Mouse (Mus musculus): Measurements from ENCODE around the gene Akap7. TPM values are rescaled to one million over a fixed set of nuclear protein-coding genes. Genes with fewer than 3 reads are reported as not detected.

Akap7 gene
- polyA plus RNA-seq, 1 experiment from 2014 or later, result 45.6 TPM

DNA sequence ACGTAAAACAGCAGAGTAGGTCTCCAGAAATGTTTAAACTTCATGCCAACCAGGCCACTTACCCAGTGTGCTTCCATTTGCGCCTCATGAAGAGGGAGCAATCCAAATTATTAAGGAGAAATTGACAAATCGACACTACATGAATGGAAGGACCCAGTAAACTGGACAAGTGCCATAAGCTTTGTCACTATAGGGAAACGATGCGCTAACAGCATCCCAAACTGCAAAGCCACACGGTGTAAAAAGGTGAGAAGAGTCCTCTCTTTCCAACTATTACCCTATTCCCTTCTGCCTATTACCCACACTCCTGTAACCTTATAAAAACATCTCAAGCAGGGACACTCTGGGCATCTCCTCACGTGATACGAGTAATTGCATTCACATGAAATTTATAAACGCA lies 11.8 kb downstream of the Akap7 start:
- H3K36me3 ChIP-seq, result no peaks in the 10 kb centered on the region
- no peaks in the 10 kb centered on the region for H3K27me3 ChIP-seq (replicated peaks)
- H3K4me2 ChIP-seq (replicated peaks), result no peak overlapping the region
- no peaks in the 10 kb centered on the region for H3K9me3 ChIP-seq
- no peak overlapping the region for H3K4me3 ChIP-seq (replicated peaks)
- no peak overlapping the region for H3K27ac ChIP-seq
- H3K4me1 ChIP-seq (replicated peaks), result peaks cover 8% of the 10 kb centered on the region; the same call in 1 of the 2 replicates
- WGBS, result 79% methylated on average over 9 of the region's 9 CpGs
- no peak for ATAC-seq
- H3K9ac ChIP-seq, result no peak overlapping the region

DNA sequence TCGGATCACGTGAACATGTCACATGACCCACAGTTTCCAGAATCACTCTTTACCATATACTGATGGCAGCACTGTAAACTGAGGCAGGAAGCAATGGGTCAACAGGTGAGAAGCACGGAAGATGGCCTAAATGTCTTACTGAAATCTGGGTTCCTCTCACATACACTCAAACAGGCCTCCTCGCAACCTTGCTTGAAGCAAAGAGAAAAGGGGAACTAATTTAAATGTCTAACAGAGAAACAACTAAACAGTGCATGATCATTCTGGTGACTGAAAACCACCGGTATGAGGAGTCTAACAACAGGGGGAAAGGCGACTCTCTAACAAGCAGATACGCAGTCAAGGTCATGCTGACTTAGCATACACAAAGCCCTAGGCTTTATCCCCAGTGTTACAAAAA lies 12.7 kb downstream of the Akap7 start:
- no peaks in the 10 kb centered on the region for H3K36me3 ChIP-seq
- no peak overlapping the region for H3K27ac ChIP-seq
- no peak for ATAC-seq
- H3K4me2 ChIP-seq (replicated peaks), result no peak overlapping the region
- H3K27me3 ChIP-seq (replicated peaks), result no peaks in the 10 kb centered on the region
- H3K9ac ChIP-seq, result no peak overlapping the region
- 82% methylated on average over 7 of the region's 7 CpGs for WGBS
- peaks cover 8% of the 10 kb centered on the region; the same call in 1 of the 2 replicates for H3K4me1 ChIP-seq (replicated peaks)
- H3K4me3 ChIP-seq (replicated peaks), result no peak overlapping the region
- no peaks in the 10 kb centered on the region for H3K9me3 ChIP-seq

DNA sequence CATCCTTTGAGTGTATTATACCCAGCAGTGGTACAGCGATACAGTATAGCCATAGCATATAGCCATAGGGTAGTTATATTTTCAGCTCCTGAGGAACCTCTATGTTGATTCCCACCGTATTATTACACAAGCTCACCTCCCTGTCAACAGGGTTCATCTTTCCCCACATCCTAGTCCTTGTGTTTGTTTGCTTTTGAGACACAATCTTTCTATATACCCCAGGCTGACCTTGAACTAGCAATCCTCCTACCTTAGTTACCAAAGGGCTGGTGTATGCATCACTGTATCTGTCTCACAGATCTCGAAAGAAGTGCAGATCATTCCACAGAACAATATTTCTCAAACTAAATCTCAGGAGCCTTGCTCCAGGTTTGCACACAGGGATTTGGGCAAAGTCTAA lies 13.9 kb downstream of the Akap7 start:
- WGBS, result 87% methylated on average over 3 of the region's 3 CpGs
- Histone ChIP-seq H3K4me3 (replicated peaks) (no peak overlapping the region), H3K4me1 (replicated peaks) (peaks cover 8% of the 10 kb centered on the region; the same call in 1 of the 2 replicates), H3K27me3 (replicated peaks) (no peaks in the 10 kb centered on the region), H3K4me2 (replicated peaks) (no peak overlapping the region), H3K36me3 (no peaks in the 10 kb centered on the region), H3K9me3 (no peaks in the 10 kb centered on the region), H3K9ac (no peak overlapping the region), H3K27ac (no peak overlapping the region; the same call in 1 of the 2 replicates)
- ATAC-seq, result no peak

DNA sequence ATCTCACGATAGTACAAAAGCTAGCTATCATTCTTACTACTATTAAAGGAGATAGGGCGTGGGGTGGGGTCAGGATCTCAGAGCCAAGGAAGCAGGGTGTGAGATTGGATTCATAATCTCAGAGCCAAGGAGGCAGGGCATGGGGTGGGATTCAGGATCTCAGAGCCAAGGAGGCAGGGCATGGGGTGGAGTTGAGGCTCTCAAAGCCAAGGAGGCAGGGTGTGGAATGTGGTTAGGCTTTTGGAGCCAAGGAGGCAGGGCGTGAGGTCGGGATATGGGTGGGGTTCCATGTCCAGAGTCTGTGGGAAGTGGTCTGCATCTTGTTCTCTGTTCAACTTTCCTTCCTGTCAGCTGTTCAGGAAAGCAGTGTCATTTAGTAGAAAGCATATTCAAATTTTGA lies 16.6 kb downstream of the Akap7 start:
- H3K36me3 ChIP-seq, result no peaks in the 10 kb centered on the region
- H3K9me3 ChIP-seq, result no peaks in the 10 kb centered on the region
- 68% methylated on average over 4 of the region's 4 CpGs for WGBS
- H3K27me3 ChIP-seq (replicated peaks), result no peaks in the 10 kb centered on the region
- no peak overlapping the region for H3K27ac ChIP-seq
- H3K4me3 ChIP-seq (replicated peaks), result no peak overlapping the region
- no peak overlapping the region for H3K9ac ChIP-seq
- no peak for ATAC-seq
- H3K4me1 ChIP-seq (replicated peaks), result no peaks in the 10 kb centered on the region
- no peak overlapping the region for H3K4me2 ChIP-seq (replicated peaks)

DNA sequence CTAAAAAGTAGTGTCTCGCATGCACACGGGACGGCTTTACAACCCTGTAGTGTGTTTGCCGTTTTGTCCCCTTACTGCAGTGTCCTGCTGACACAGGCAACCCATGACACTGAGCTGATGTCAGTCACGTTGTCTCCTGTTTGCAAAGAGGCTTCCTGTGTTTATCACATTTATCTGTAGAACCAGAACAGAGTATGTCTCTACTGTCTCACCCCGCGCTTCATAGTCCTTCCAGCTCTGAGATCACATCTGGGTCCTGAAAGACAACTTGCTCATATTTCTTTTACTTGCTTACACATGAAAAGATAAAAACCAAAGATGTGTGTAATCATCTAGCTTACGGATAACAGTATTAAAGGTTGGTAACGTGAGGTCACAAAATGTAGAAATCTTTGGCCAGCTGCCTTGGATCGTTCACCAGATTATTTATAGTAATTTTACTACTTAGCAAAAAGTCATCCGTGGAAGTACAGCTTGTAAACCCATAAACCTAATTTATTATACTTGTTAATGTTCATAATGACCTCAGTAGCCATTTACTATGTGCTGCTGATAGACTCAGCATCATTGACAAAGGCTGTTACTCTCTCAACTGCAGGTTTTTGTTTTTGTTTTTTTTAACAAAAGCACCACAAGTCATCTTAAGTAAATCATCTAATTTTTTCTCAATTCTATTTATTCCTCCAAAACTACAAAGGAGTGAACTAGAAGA lies 22.4 kb downstream of the Akap7 start:
- no peak for ATAC-seq
- 62% methylated on average over 11 of the region's 11 CpGs for WGBS
- H3K36me3 ChIP-seq, result no peaks in the 10 kb centered on the region
- no peak overlapping the region for H3K27ac ChIP-seq
- no peak overlapping the region for H3K4me3 ChIP-seq (replicated peaks)
- no peak overlapping the region for H3K4me2 ChIP-seq (replicated peaks)
- no peaks in the 10 kb centered on the region for H3K27me3 ChIP-seq (replicated peaks)
- H3K9me3 ChIP-seq, result no peaks in the 10 kb centered on the region
- no peaks in the 10 kb centered on the region for H3K4me1 ChIP-seq (replicated peaks)
- no peak overlapping the region for H3K9ac ChIP-seq

DNA sequence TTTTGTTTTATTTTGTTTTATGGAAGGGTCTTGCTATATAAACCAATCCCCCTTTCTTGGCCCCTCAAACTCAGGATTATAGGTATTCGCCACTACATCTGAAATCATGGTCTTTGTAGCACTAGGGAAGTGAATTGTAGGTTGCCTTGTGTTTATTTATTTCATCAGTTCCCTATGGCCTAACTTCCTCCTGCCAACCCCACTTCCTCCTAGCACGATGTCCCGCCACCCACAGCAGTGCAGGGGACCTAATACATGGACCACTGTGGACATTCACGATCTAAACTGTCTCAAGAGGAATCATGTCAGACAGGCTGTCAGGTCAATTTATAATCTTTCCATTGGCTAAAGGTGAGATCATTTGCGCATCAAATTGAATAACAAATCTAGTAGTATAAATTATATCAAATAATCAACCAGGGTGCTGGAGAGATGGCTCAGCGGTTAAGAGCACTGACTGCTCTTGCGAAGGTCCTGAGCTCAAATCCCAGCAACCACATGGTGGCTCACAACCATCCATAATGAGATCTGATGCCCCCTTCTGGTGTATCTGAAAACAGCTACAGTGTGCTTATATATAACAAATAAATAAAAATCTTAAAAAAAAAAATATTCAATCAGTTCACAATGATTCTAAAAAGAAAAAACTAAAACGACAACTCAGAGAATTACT lies 23.1 kb downstream of the Akap7 start:
- no peak overlapping the region for H3K27ac ChIP-seq
- 87% methylated on average over 8 of the region's 8 CpGs for WGBS
- no peak for ATAC-seq

DNA sequence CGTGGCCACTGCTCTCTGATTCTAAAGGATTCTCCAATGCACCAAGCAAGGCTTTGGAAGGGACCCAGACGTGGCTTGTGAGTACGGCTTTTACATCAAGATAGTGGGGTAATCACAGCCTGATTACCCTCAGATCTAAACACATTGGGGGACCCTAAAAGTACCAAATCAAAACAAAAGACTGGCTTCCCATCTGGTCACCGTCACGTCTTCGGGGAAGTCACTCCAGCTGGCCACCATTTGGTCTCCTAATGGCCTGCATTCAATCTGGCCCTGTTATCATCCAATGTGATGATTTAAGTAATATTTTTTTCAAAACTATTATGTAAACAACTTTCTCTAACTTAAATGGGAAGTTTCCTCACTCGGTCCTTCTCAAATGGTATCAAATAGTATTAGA lies 24.3 kb downstream of the Akap7 start:
- Histone ChIP-seq H3K27ac (no peak overlapping the region), H3K4me2 (replicated peaks) (no peak overlapping the region), H3K4me1 (replicated peaks) (no peaks in the 10 kb centered on the region), H3K36me3 (no peaks in the 10 kb centered on the region), H3K9me3 (no peaks in the 10 kb centered on the region), H3K9ac (no peak overlapping the region), H3K4me3 (replicated peaks) (no peak overlapping the region), H3K27me3 (replicated peaks) (no peaks in the 10 kb centered on the region)
- 57% methylated on average over 7 of the region's 7 CpGs for WGBS
- no peak for ATAC-seq

More for the DNA sequence above, 23.1 kb downstream of the Akap7 start:
- no peaks in the 10 kb centered on the region for H3K36me3 ChIP-seq
- no peaks in the 10 kb centered on the region for H3K4me1 ChIP-seq (replicated peaks)
- H3K4me3 ChIP-seq (replicated peaks), result no peak overlapping the region
- H3K4me2 ChIP-seq (replicated peaks), result no peak overlapping the region
- H3K9ac ChIP-seq, result no peak overlapping the region
- no peaks in the 10 kb centered on the region for H3K9me3 ChIP-seq
- H3K27me3 ChIP-seq (replicated peaks), result no peaks in the 10 kb centered on the region

DNA sequence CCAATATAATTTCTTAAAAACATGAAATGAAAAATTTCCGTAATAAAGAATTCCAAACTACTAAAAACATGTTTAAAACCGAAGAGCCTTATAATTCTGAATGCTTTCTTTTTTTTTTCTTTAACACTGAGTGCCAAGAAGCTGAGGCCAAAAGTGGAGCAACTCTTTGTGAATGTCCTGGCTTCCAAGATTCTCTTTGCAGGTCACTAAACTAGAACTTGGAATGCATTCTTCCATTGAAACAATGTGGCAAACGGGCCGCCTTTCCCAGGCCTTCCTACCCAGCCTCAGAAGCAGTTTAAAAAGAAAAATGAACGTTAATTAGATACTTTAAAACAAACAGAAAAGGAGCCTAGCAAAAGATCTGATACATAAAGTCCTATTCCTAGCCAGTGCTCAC lies 27.5 kb downstream of the Akap7 start:
- 73% methylated on average over 5 of the region's 5 CpGs for WGBS
- H3K9me3 ChIP-seq, result no peaks in the 10 kb centered on the region
- H3K36me3 ChIP-seq, result no peaks in the 10 kb centered on the region
- no peak overlapping the region for H3K4me3 ChIP-seq (replicated peaks)
- H3K9ac ChIP-seq, result no peak overlapping the region
- ATAC-seq, result no peak
- H3K27me3 ChIP-seq (replicated peaks), result no peaks in the 10 kb centered on the region
- H3K4me1 ChIP-seq (replicated peaks), result no peaks in the 10 kb centered on the region
- H3K4me2 ChIP-seq (replicated peaks), result no peak overlapping the region
- H3K27ac ChIP-seq, result no peak overlapping the region

DNA sequence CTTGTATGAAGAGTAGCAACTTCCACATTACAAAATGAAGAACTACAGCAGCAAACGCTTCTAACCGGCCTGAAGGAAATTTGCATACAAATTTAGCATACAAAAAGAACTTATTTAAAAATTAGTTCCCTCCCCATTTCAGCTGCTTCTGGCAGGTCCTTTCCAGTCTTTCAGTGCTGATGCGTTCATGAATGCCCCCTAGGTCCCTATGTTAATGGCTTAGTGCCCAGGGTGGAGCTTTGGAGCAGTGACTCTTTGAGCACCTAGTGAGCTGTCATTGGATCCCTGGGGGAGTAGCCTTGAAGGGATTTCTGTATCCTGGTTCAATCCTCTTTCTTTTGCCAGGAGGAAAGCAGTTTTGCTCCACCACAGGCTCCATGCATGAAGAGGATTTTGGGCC lies 28.3 kb downstream of the Akap7 start:
- 70% methylated on average over 3 of the region's 3 CpGs for WGBS
- no peak overlapping the region for H3K4me3 ChIP-seq (replicated peaks)
- no peak overlapping the region for H3K9ac ChIP-seq
- H3K36me3 ChIP-seq, result no peaks in the 10 kb centered on the region
- no peaks in the 10 kb centered on the region for H3K9me3 ChIP-seq
- H3K27ac ChIP-seq, result no peak overlapping the region
- no peaks in the 10 kb centered on the region for H3K27me3 ChIP-seq (replicated peaks)
- no peak for ATAC-seq
- no peak overlapping the region for H3K4me2 ChIP-seq (replicated peaks)
- no peaks in the 10 kb centered on the region for H3K4me1 ChIP-seq (replicated peaks)

DNA sequence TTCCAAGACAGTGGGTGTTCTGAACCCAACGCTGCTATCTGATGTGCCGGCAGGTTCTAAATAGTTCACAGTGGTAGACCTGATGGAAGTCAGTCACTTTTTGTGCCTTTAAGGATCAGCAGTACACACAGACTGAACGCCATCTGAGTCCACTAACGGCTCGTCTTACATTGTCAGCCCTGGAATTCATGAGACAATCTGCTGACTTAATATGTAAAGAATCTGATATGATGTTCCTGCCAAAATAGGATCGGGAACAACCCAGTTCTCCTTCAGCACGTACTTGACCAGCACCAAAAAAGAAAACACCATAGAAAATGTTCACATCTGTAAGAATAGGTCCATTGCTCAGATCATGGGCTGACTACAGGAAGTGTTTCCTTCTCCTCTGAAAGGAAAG lies 32.2 kb downstream of the Akap7 start:
- H3K4me3 ChIP-seq (replicated peaks), result no peak overlapping the region
- no peak overlapping the region for H3K27ac ChIP-seq
- H3K9me3 ChIP-seq, result no peaks in the 10 kb centered on the region
- no peaks in the 10 kb centered on the region for H3K27me3 ChIP-seq (replicated peaks)
- H3K36me3 ChIP-seq, result no peaks in the 10 kb centered on the region
- H3K9ac ChIP-seq, result no peak overlapping the region
- ATAC-seq, result no peak
- no peak overlapping the region for H3K4me2 ChIP-seq (replicated peaks)
- no peaks in the 10 kb centered on the region for H3K4me1 ChIP-seq (replicated peaks)
- WGBS, result 71% methylated on average over 7 of the region's 7 CpGs

DNA sequence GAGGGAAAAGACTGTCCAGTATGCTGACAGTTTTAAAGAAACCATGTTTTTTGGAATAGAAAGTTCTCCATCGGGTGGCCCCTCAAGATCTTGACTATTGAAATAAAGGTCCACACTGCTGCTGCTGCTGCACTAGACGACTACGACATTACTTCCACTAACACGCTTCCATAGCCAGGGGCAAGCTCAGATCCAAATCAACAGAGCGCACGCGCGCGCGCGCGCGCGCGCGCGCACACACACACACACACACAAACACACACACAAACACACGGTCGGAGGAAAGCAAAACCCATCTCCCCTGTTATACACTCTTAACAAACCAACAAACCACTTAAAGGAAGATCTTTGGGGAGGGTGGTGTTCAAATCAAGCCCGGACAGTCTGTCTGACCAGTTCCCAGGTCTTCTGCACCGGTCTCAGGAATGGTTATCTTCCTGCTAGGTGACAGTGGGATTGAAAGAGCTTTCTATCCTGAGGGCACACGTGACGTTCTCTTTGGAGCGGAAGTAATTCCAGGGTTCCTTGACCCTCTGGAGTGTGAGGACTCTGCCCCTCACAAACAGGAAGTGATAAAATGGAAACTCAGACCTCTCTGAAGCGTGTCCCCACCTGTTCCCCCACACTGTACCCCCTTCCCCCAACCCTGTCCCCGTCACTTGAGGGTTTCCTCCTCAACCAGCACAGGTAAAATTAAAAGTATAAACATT lies 32.9 kb downstream of the Akap7 start:
- Histone ChIP-seq H3K4me2 (replicated peaks) (no peak overlapping the region), H3K4me1 (replicated peaks) (no peaks in the 10 kb centered on the region), H3K9ac (no peak overlapping the region), H3K27me3 (replicated peaks) (no peaks in the 10 kb centered on the region), H3K27ac (no peak overlapping the region), H3K4me3 (replicated peaks) (no peak overlapping the region), H3K36me3 (no peaks in the 10 kb centered on the region), H3K9me3 (no peaks in the 10 kb centered on the region)
- no peak for ATAC-seq
- WGBS, result 88% methylated on average over 26 of the region's 26 CpGs

DNA sequence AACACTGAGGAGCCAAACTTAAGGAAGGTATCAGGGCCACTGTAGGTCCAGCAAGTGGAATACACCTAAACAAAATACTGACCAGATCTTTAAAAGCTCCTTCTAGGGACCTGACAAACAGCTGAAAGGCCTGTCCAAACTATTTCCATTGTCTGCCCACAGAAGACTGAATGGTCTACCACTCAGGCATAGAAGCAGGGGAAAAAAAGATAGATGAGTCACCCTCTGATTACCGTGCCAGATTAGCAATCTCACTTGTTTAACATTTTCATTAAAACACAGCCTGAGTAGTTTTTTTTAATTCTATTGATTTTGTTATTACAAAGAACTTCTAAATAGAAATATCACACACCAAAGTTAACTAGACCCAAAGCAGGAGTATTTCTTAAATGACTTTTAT lies 33.9 kb downstream of the Akap7 start:
- Histone ChIP-seq H3K9me3 (no peaks in the 10 kb centered on the region), H3K9ac (no peak overlapping the region), H3K4me3 (replicated peaks) (no peak overlapping the region), H3K4me1 (replicated peaks) (no peaks in the 10 kb centered on the region), H3K4me2 (replicated peaks) (no peak overlapping the region), H3K27me3 (replicated peaks) (no peaks in the 10 kb centered on the region), H3K27ac (no peak overlapping the region), H3K36me3 (no peaks in the 10 kb centered on the region)
- WGBS, result 76% methylated on average over 1 of the region's 1 CpGs
- ATAC-seq, result no peak

Data from intestine, embryonic 15.5 days (tissue).